Mouse (Mus musculus) ovary, adult 18-20 months (tissue): Measurements from ENCODE around the gene Cdc6.
A peak's percentile ranks its signal among the peaks of the same experiment; 100 is the strongest.

ENCODE experiments used
- DNase-seq: peaks from one replicate; pipeline ENCODE4 v3.0.0; 2022; ENCODE audit warnings: low spot score, mixed read lengths

Gene Cdc6

GRCm38 (mm10) chr11:98943741-98944461 is 36.3 kb downstream of the Cdc6 start:
- DNase-seq, result no peak

GRCm38 (mm10) chr11:98944897-98945604 is 37.5 kb downstream of the Cdc6 start:
- DNase-seq, result no peak

- peak; percentile 72 for DNase-seq
Measured at GRCm38 (mm10) chr11:98945605-98945977, 38.0 kb downstream of the Cdc6 start.

- no peak for DNase-seq
Measured at GRCm38 (mm10) chr11:98947969-98948569, 40.5 kb downstream of the Cdc6 start.

GRCm38 (mm10) chr11:98949242-98949957 is 41.8 kb downstream of the Cdc6 start:
- DNase-seq, result no peak

- no peak for DNase-seq
Measured at GRCm38 (mm10) chr11:98949958-98950460, 42.4 kb downstream of the Cdc6 start.

- DNase-seq, result no peak
Measured at GRCm38 (mm10) chr11:98950484-98950883, 42.9 kb downstream of the Cdc6 start.

GRCm38 (mm10) chr11:98951026-98951906 is 43.7 kb downstream of the Cdc6 start:
- DNase-seq, result peak; percentile 89

- DNase-seq, result no peak
Measured at GRCm38 (mm10) chr11:98952111-98952510, 44.5 kb downstream of the Cdc6 start.

GRCm38 (mm10) chr11:98952736-98953135 is 45.1 kb downstream of the Cdc6 start:
- DNase-seq, result no peak

GRCm38 (mm10) chr11:98953361-98953760 is 45.8 kb downstream of the Cdc6 start:
- DNase-seq, result no peak

- no peak for DNase-seq
Measured at GRCm38 (mm10) chr11:98953835-98954320, 46.3 kb downstream of the Cdc6 start.

- DNase-seq, result peak; percentile 91
Measured at GRCm38 (mm10) chr11:98954373-98954772, 46.8 kb downstream of the Cdc6 start.

GRCm38 (mm10) chr11:98954801-98955706 is 47.5 kb downstream of the Cdc6 start:
- peak; percentile 83 for DNase-seq

- no peak for DNase-seq
Measured at GRCm38 (mm10) chr11:98955707-98956235, 48.2 kb downstream of the Cdc6 start.

- DNase-seq, result no peak
Measured at GRCm38 (mm10) chr11:98956340-98956739, 48.7 kb downstream of the Cdc6 start.

GRCm38 (mm10) chr11:98959437-98960312 is 52.1 kb downstream of the Cdc6 start:
- peak; percentile 81 for DNase-seq

GRCm38 (mm10) chr11:98960313-98960906 is 52.8 kb downstream of the Cdc6 start:
- DNase-seq, result no peak
